Mouse (Mus musculus): ENCODE results near the gene Tmem184b. TPM values are rescaled to one million over a fixed set of nuclear protein-coding genes. Genes with fewer than 3 reads are reported as not detected.

The Tmem184b gene
- polyA plus RNA-seq, 1 experiment from 2014 or later: 36.6 TPM

DNA sequence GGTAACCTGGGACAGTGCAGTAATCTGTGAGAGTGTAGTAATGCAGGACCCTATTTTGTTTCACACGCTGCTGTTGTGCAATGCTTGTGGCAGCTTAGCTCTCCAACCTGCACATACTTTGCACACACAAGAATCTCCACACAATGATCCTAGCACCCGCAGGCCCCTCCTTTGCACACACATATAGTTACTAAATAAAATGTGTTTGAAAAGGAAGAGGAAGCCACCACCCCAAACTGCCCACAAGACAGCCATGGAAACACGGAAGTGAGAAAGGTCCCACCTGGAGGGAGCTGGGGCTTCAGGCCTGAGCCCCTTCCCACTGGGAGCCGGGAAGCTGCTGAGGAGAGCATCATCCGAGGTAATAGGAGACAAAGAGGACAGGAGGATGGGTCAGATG lies 64.4 kb downstream of the Tmem184b start:
- no peak for ATAC-seq (ENCODE audit: low FRiP score, low TSS enrichment)
- no peak overlapping the region for H3K27ac ChIP-seq (replicated peaks; ENCODE audit: low read depth, low read length)
- no peaks in the 10 kb centered on the region for H3K36me3 ChIP-seq (ENCODE audit: control insufficient read depth, insufficient read depth, low read length)
- 80% methylated on average over 5 of the region's 5 CpGs for WGBS
- no peaks in the 10 kb centered on the region for H3K27me3 ChIP-seq (ENCODE audit: control insufficient read depth, insufficient read depth, low read length)
- no peak for DNase-seq
- no peak overlapping the region for H3K4me2 ChIP-seq (ENCODE audit: low read length)
- H3K9ac ChIP-seq (replicated peaks; ENCODE audit: low read length): no peak overlapping the region
- no peaks in the 10 kb centered on the region for H3K9me3 ChIP-seq (ENCODE audit: control insufficient read depth, low read length)
- H3K4me3 ChIP-seq (replicated peaks; ENCODE audit: low read depth, low read length): no peak overlapping the region
- no peaks in the 10 kb centered on the region for H3K4me1 ChIP-seq (ENCODE audit: control insufficient read depth, insufficient read depth, low read length)

DNA sequence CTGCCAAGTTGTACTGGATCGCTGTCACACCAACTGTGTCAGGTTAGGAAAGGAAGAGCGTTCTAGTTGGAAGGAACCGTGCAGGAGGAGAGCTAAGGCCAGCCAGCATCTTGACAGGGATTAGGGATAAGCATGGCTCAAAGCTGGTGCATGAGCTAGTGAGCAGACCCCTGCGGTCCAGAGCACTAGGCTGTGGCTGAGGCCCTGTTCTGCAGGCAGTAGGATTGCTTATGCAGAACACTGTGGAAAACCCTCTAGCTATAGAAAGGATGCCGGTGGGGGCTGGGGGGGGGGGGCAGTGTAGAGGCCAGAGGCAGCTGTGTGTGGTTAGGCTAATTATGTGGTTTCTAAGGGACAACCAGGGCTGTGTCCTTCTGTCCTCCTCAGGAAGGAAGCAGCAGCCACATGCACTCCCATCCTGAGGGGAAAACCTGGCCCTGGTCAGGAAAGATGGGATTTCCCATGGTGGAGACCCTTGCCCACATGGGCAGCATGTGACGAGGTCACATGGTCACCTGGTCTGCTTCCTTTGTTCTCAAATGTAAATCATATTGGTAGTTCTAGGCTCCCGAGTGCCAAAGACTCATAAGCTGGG lies 68.2 kb downstream of the Tmem184b start:
- no peaks in the 10 kb centered on the region for H3K9me3 ChIP-seq (ENCODE audit: control insufficient read depth, low read length)
- H3K4me1 ChIP-seq (ENCODE audit: control insufficient read depth, insufficient read depth, low read length): no peaks in the 10 kb centered on the region
- H3K9ac ChIP-seq (replicated peaks; ENCODE audit: low read length): no peak overlapping the region
- no peaks in the 10 kb centered on the region for H3K36me3 ChIP-seq (ENCODE audit: control insufficient read depth, insufficient read depth, low read length)
- no peak overlapping the region for H3K4me2 ChIP-seq (ENCODE audit: low read length)
- H3K27me3 ChIP-seq (ENCODE audit: control insufficient read depth, insufficient read depth, low read length): no peaks in the 10 kb centered on the region
- H3K27ac ChIP-seq (replicated peaks; ENCODE audit: low read depth, low read length): no peak overlapping the region
- DNase-seq: no peak
- ATAC-seq (ENCODE audit: low FRiP score, low TSS enrichment): no peak
- WGBS: 43% methylated on average over 7 of the region's 7 CpGs
- H3K4me3 ChIP-seq (replicated peaks; ENCODE audit: low read depth, low read length): no peak overlapping the region

DNA sequence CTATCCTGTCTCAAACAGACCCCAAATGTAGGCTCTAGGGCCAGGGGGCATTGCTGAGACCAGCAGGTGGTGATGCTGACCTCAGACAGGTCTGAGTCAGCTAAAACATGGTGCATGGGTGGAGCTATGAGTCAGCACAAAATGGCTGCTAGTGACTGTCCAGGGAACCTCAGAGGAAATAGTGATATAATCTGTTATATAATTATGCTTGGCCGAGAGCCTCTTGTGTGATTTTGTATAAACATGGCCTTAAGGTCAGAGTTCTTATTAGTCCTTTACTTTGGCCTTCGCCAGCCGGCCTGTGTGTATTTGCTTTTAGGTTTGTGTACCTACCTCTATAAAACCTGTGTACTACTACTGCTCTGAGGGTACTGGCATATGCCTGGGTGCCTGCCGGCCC lies 70.0 kb downstream of the Tmem184b start:
- H3K27ac ChIP-seq (replicated peaks; ENCODE audit: low read depth, low read length): no peak overlapping the region
- no peaks in the 10 kb centered on the region for H3K4me1 ChIP-seq (ENCODE audit: control insufficient read depth, insufficient read depth, low read length)
- H3K9ac ChIP-seq (replicated peaks; ENCODE audit: low read length): no peak overlapping the region
- no peaks in the 10 kb centered on the region for H3K36me3 ChIP-seq (ENCODE audit: control insufficient read depth, insufficient read depth, low read length)
- H3K4me3 ChIP-seq (replicated peaks; ENCODE audit: low read depth, low read length): no peak overlapping the region
- WGBS: 78% methylated on average over 4 of the region's 4 CpGs
- ATAC-seq (ENCODE audit: low FRiP score, low TSS enrichment) (no peak), DNase-seq (no peak)
- H3K4me2 ChIP-seq (ENCODE audit: low read length): no peak overlapping the region
- no peaks in the 10 kb centered on the region for H3K27me3 ChIP-seq (ENCODE audit: control insufficient read depth, insufficient read depth, low read length)
- H3K9me3 ChIP-seq (ENCODE audit: control insufficient read depth, low read length): no peaks in the 10 kb centered on the region

DNA sequence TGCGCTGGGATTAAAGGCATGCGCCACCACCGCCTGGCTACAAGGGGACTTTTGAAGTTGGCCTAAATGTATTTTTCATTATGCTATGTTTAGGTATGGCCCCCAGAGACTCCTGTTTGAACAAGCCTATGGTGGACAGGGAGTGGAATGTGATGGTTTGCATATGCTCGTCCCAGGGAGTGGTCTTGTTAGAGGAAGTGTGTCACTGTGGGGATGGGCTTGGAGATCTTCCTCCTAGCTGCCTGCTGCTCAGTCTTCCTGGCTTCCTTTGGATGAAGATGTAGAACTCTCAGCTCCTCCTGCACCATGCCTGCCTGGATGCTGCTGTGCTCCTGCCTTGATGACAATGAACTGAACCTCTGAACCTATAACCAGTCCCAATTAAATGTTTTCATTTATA lies 72.8 kb downstream of the Tmem184b start:
- peaks cover 18% of the 10 kb centered on the region for H3K4me1 ChIP-seq (ENCODE audit: control insufficient read depth, insufficient read depth, low read length)
- no peak overlapping the region for H3K9ac ChIP-seq (replicated peaks; ENCODE audit: low read length)
- no peak overlapping the region for H3K4me2 ChIP-seq (ENCODE audit: low read length)
- no peak overlapping the region for H3K4me3 ChIP-seq (replicated peaks; ENCODE audit: low read depth, low read length)
- no peaks in the 10 kb centered on the region for H3K27me3 ChIP-seq (ENCODE audit: control insufficient read depth, insufficient read depth, low read length)
- H3K9me3 ChIP-seq (ENCODE audit: control insufficient read depth, low read length): no peaks in the 10 kb centered on the region
- no peak overlapping the region for H3K27ac ChIP-seq (replicated peaks; ENCODE audit: low read depth, low read length)
- ATAC-seq (ENCODE audit: low FRiP score, low TSS enrichment) (no peak), DNase-seq (no peak)
- H3K36me3 ChIP-seq (ENCODE audit: control insufficient read depth, insufficient read depth, low read length): no peaks in the 10 kb centered on the region
- 83% methylated on average over 4 of the region's 4 CpGs for WGBS

DNA sequence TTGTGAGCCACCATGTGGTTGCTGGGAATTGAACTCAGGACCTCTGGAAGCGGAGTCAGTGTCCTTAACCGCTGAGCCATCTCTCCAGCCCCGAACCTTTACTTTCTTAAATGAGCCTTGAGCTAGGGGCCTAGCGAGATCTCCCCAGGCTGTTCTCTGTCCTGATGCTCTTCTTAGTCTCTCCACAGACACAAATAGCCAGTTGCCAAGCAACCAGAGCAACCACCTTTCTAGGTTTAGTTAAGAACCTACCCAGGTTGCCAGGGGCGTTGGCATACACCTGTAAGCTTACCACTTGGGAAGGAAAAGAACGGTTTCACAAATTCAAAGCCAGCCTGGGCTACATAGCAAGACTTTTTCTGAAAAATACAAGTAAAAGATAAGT lies 73.4 kb downstream of the Tmem184b start:
- H3K4me3 ChIP-seq (replicated peaks; ENCODE audit: low read depth, low read length): no peak overlapping the region
- WGBS: 85% methylated on average over 6 of the region's 6 CpGs
- no peak for ATAC-seq (ENCODE audit: low FRiP score, low TSS enrichment)
- DNase-seq: no peak
- H3K36me3 ChIP-seq (ENCODE audit: control insufficient read depth, insufficient read depth, low read length): no peaks in the 10 kb centered on the region
- no peaks in the 10 kb centered on the region for H3K9me3 ChIP-seq (ENCODE audit: control insufficient read depth, low read length)
- H3K9ac ChIP-seq (replicated peaks; ENCODE audit: low read length): no peak overlapping the region
- H3K4me1 ChIP-seq (ENCODE audit: control insufficient read depth, insufficient read depth, low read length): peaks cover 23% of the 10 kb centered on the region
- H3K27ac ChIP-seq (replicated peaks; ENCODE audit: low read depth, low read length): no peak overlapping the region
- H3K4me2 ChIP-seq (ENCODE audit: low read length): no peak overlapping the region
- no peaks in the 10 kb centered on the region for H3K27me3 ChIP-seq (ENCODE audit: control insufficient read depth, insufficient read depth, low read length)

DNA sequence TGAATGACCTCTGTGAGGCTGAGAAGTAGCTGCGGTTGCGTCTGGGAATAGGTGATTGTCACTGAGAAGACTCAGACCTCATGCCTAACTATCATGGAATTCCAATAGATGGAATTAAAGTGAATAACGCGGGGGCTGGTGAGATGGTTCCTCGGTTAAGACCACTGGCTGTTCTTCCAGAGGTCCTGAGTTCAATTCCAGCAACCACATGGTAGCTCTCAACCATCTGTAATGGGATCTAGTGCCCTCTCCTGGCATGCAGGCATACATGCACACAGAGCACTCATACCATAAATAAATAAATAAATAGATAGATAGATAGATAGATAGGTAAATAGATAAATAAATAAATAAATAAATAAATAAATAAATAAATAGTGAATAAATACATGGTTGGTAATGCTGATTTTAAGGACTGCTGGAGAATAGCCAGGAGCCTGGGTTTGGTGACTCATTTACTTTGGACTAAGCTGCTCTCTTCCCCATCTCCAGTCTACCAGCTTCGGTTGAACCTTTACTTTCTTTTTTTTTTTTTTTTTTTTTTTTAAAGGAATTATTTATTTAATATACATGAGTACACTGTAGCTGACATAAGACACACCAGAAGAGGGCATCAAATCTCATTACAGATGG lies 73.9 kb downstream of the Tmem184b start:
- Histone ChIP-seq H3K4me1 (ENCODE audit: control insufficient read depth, insufficient read depth, low read length) (peaks cover 23% of the 10 kb centered on the region), H3K4me3 (replicated peaks; ENCODE audit: low read depth, low read length) (no peak overlapping the region), H3K27me3 (ENCODE audit: control insufficient read depth, insufficient read depth, low read length) (no peaks in the 10 kb centered on the region), H3K36me3 (ENCODE audit: control insufficient read depth, insufficient read depth, low read length) (no peaks in the 10 kb centered on the region), H3K4me2 (ENCODE audit: low read length) (no peak overlapping the region), H3K27ac (replicated peaks; ENCODE audit: low read depth, low read length) (no peak overlapping the region), H3K9ac (replicated peaks; ENCODE audit: low read length) (no peak overlapping the region), H3K9me3 (ENCODE audit: control insufficient read depth, low read length) (no peaks in the 10 kb centered on the region)
- DNase-seq: no peak
- 97% methylated on average over 6 of the region's 6 CpGs for WGBS
- ATAC-seq (ENCODE audit: low FRiP score, low TSS enrichment): no peak

DNA sequence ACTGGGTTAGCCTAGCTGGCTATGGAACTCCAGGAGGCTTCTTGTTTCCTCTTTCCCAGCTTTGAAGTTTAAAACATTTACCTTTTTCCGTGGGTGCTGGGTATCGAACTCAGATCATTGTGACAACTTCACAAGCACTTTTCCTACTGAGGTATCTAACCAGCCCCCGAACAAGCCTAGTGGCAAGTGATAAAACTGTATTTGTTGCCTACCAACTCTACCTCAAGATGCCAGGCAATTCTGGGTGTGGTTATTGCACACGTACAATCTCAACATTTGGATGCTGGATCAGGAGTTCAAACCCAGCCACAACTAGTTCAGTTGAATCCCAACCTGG lies 74.5 kb downstream of the Tmem184b start:
- no peaks in the 10 kb centered on the region for H3K36me3 ChIP-seq (ENCODE audit: control insufficient read depth, insufficient read depth, low read length)
- peak; percentile 23 for DNase-seq
- peaks cover 23% of the 10 kb centered on the region for H3K4me1 ChIP-seq (ENCODE audit: control insufficient read depth, insufficient read depth, low read length)
- ATAC-seq (ENCODE audit: low FRiP score, low TSS enrichment): no peak
- no peaks in the 10 kb centered on the region for H3K27me3 ChIP-seq (ENCODE audit: control insufficient read depth, insufficient read depth, low read length)
- no peak overlapping the region for H3K9ac ChIP-seq (replicated peaks; ENCODE audit: low read length)
- 97% methylated on average over 4 of the region's 4 CpGs for WGBS
- H3K4me3 ChIP-seq (replicated peaks; ENCODE audit: low read depth, low read length): no peak overlapping the region
- peak overlapping the region; percentile 70; the same call in 1 of the 2 replicates for H3K4me2 ChIP-seq (ENCODE audit: low read length)
- no peaks in the 10 kb centered on the region for H3K9me3 ChIP-seq (ENCODE audit: control insufficient read depth, low read length)
- no peak overlapping the region; the same call in 1 of the 2 replicates for H3K27ac ChIP-seq (replicated peaks; ENCODE audit: low read depth, low read length)

DNA sequence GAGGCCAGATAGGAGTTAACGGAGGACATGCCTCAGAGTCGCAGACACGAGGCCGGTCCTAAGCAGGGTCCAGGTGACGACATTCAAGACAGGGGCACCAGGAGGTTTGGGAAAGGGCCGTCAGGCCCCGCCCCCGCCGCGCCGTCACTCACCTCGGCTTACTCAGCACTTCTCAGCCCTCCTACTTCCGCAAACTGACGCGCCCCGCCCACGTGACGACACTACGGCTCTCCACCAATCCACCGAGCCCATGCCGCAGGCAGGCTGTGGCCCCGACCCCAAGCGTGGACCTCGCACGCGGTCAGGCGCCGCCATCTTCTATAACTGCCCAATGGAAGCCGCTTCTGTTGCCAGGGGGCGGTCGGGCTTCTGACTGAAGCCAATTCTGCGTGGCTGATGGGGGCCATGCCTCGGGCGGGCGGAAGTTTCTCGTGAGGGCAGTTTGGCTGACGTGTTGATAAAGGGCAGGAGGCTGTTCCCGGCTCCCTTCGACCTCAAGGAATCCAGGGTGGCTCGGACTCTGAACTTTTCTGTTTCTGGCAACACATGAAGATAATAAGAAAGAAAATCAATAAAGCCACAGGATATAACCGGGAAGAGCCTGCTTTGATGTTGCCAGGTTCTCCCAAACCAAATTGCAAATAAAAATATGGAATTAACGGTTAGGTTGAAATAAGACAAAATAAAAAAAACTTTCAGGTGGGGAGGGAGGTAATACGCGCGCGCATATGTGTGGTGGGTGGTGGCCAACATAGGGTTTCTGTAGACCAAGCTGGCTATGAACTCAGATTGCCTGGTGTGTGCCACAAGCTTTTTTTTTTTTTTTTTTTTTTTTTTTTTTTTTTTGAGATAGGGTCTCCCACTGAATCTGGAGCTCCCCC lies 75.1 kb downstream of the Tmem184b start, which contains the start of gene Pla2g6:
Gene Pla2g6 (minus strand): TSS at position 333 of the 881 bp plus-strand sequence.
- ATAC-seq (ENCODE audit: low FRiP score, low TSS enrichment): peak; percentile 97
- Histone ChIP-seq H3K27ac (replicated peaks; ENCODE audit: low read depth, low read length) (peak within 1 kb of the TSS; percentile 93), H3K27me3 (ENCODE audit: control insufficient read depth, insufficient read depth, low read length) (no peaks in the 10 kb centered on the region), H3K4me1 (ENCODE audit: control insufficient read depth, insufficient read depth, low read length) (peaks cover 23% of the 10 kb centered on the region), H3K9me3 (ENCODE audit: control insufficient read depth, low read length) (no peaks in the 10 kb centered on the region), H3K4me2 (ENCODE audit: low read length) (peak within 1 kb of the TSS; percentile 70), H3K4me3 (replicated peaks; ENCODE audit: low read depth, low read length) (peak within 1 kb of the TSS; percentile 52), H3K9ac (replicated peaks; ENCODE audit: low read length) (peak within 1 kb of the TSS; percentile 70), H3K36me3 (ENCODE audit: control insufficient read depth, insufficient read depth, low read length) (no peaks in the 10 kb centered on the region)
- 4% methylated on average over 46 of the region's 46 CpGs for WGBS
- DNase-seq: peak; percentile 99
